Mouse (Mus musculus) forebrain, embryonic 15.5 days (tissue): Measurements from ENCODE around the gene Ankrd13c. TPM values are rescaled to one million over a fixed set of nuclear protein-coding genes. Genes with fewer than 3 reads are reported as not detected.
A peak's percentile ranks its signal among the peaks of the same experiment; 100 is the strongest.

Experiments
- ATAC-seq: fragments of 200-750 bp; cut with Nextera tagmentation; replicated peaks from 2 replicates; pipeline ENCODE4 v1.8.0; 2017; ENCODE audit warnings: mild to moderate bottlenecking, moderate TSS enrichment, moderate library complexity
- H3K27ac ChIP-seq: fragments of 300-500 bp; sonication (generic); replicated peaks from 2 replicates; pipeline ENCODE4 v1.5.1; 2015; ENCODE audit warnings: mild to moderate bottlenecking, inconsistent platforms
- H3K27me3 ChIP-seq: fragments of 300-500 bp; sonication (generic); 2 replicates; pipeline ENCODE4 v1.6.1; 2015; ENCODE audit warnings: inconsistent platforms
- H3K36me3 ChIP-seq: fragments of 300-500 bp; sonication (generic); 2 replicates; pipeline ENCODE4 v1.6.1; 2015; ENCODE audit warnings: mild to moderate bottlenecking, inconsistent platforms
- H3K4me1 ChIP-seq: fragments of 300-500 bp; sonication (generic); 2 replicates; pipeline ENCODE4 v1.6.1; 2015; ENCODE audit warnings: inconsistent platforms
- H3K4me2 ChIP-seq: fragments of 300-500 bp; sonication (generic); replicated peaks from 2 replicates; pipeline ENCODE4 v1.6.1; 2015; ENCODE audit warnings: mild to moderate bottlenecking, inconsistent platforms
- H3K4me3 ChIP-seq: fragments of 300-500 bp; sonication (generic); 2 replicates; pipeline ENCODE4 v1.5.1; 2015; ENCODE audit warnings: mild to moderate bottlenecking, inconsistent platforms
- H3K9ac ChIP-seq: fragments of 300-500 bp; sonication (generic); replicated peaks from 2 replicates; pipeline ENCODE4 v1.6.1; 2015; ENCODE audit warnings: mild to moderate bottlenecking, inconsistent platforms
- H3K9me3 ChIP-seq: fragments of 300-500 bp; sonication (generic); 2 replicates; pipeline ENCODE4 v1.6.1; 2016; ENCODE audit warnings: inconsistent platforms
- WGBS: fragments of 180-500 bp; shearing (Covaris S2); methylation state at CpG from one replicate; pipeline ENCODE4 v1.1.7; 2015; ENCODE audit warnings: mixed read lengths; 5-methylcytosine and 5-hydroxymethylcytosine counted together
- polyA plus RNA-seq: library from polyadenylated mRNA; unstranded; fragments of >200 nt; fragmentation: Nextera tagmentation; extraction: Ambion mirVana; gene quantifications from 2 replicates; pipeline ENCODE4 v1.2.1, GENCODE M21; 2015

Ankrd13c gene
- polyA plus RNA-seq = 24.6 and 25.3 TPM in 2 replicates

GRCm38 (mm10) chr3:157946843-157947358 is at the start of gene Ankrd13c:
Ankrd13c (plus strand) TSS chr3:157947239.
- WGBS = under 1% methylated on average over 40 of the region's 45 CpGs
- Histone ChIP-seq H3K9me3 (no peaks in the 10 kb centered on the region), H3K36me3 (no peaks in the 10 kb centered on the region), H3K27me3 (no peaks in the 10 kb centered on the region), H3K9ac (peak within 1 kb of the TSS; percentile 93), H3K4me2 (peak within 1 kb of the TSS; percentile 86), H3K4me1 (peaks cover 32% of the 10 kb centered on the region), H3K27ac (peak within 1 kb of the TSS; percentile 98), H3K4me3 (peak within 1 kb of the TSS; percentile 95)
- ATAC-seq = peak; percentile 99

DNA sequence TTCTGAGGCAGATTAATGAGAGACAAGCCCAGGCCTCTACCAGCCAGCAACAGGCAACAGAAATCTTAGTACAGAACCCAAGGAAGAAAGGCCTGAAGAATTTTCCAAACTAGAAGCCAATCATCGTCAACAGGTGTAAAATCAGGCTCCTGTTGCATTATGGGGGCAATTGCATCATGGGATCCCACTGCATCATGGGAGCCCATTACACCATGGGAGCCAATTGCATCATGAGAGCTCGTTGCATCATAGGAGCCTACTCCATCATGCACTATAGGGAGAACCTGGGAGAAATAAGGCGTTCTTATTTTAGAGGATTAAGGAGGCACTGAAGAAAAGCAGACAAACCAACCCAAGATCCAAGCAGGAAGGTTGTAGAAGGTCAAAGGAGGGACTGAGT is 49.4 kb upstream of the Ankrd13c start:
- Histone ChIP-seq H3K27ac (no peak overlapping the region), H3K4me3 (no peak overlapping the region), H3K9me3 (no peaks in the 10 kb centered on the region), H3K36me3 (no peaks in the 10 kb centered on the region), H3K27me3 (no peaks in the 10 kb centered on the region), H3K4me2 (no peak overlapping the region), H3K4me1 (no peaks in the 10 kb centered on the region), H3K9ac (no peak overlapping the region)
- WGBS = 87% methylated on average over 3 of the region's 3 CpGs
- no peak for ATAC-seq

- no peaks in the 10 kb centered on the region for H3K27me3 ChIP-seq
- H3K9me3 ChIP-seq = no peaks in the 10 kb centered on the region
- no peak overlapping the region for H3K4me2 ChIP-seq
- H3K4me1 ChIP-seq = no peaks in the 10 kb centered on the region
- no peak overlapping the region for H3K27ac ChIP-seq
- H3K9ac ChIP-seq = no peak overlapping the region
- no peaks in the 10 kb centered on the region for H3K36me3 ChIP-seq
- H3K4me3 ChIP-seq = no peak overlapping the region
- ATAC-seq = no peak
- 85% methylated on average over 1 of the region's 1 CpGs for WGBS
Measured at GRCm38 (mm10) chr3:157899986-157900385, 47.1 kb upstream of the Ankrd13c start.

DNA sequence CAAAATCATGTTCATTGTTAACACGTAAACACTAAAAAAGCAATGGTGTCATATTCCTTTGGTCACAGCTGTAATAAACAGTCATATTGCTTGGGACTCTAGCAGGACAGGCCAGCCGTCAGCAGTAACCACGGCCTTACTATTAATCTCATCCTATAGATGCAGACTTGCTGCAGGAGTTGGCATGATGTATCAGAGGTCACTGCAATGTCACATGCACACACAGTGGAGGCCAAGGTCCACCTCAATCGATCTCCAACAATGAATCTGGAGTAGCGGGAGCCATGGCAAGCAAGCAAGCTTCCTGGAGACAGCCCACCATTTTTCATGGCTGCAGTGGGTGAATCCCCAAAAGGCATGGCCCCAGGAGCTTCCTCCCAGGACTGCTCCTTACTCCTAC is 45.3 kb upstream of the Ankrd13c start:
- no peak overlapping the region for H3K27ac ChIP-seq
- no peaks in the 10 kb centered on the region for H3K36me3 ChIP-seq
- no peak for ATAC-seq
- no peak overlapping the region for H3K4me2 ChIP-seq
- H3K4me3 ChIP-seq = no peak overlapping the region
- H3K9me3 ChIP-seq = no peaks in the 10 kb centered on the region
- WGBS = 94% methylated on average over 5 of the region's 5 CpGs
- no peak overlapping the region for H3K9ac ChIP-seq
- no peaks in the 10 kb centered on the region for H3K4me1 ChIP-seq
- no peaks in the 10 kb centered on the region for H3K27me3 ChIP-seq

DNA sequence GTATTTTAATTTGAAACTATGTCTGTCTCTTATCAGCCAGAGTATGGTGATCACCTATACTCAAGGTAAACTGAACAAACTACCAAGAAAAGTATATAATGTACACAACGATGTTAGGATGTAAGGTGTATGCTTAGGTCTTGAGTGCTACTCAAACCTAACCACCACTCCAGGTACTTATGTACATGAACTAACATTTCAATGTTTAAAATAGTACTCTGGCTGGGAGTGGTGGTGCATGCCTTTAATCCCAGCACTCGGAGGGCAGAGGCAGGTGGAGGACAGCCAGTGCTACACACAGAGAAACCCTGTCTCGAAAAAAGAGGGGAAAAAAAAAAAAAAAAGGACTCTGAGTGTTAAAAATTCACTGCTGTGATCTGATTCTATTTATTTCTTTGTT is 38.9 kb upstream of the Ankrd13c start:
- Histone ChIP-seq H3K4me3 (no peak overlapping the region), H3K9me3 (no peaks in the 10 kb centered on the region), H3K36me3 (no peaks in the 10 kb centered on the region), H3K9ac (no peak overlapping the region), H3K4me1 (no peaks in the 10 kb centered on the region), H3K27me3 (no peaks in the 10 kb centered on the region), H3K27ac (no peak overlapping the region), H3K4me2 (no peak overlapping the region)
- ATAC-seq = no peak
- WGBS = 87% methylated on average over 3 of the region's 3 CpGs

DNA sequence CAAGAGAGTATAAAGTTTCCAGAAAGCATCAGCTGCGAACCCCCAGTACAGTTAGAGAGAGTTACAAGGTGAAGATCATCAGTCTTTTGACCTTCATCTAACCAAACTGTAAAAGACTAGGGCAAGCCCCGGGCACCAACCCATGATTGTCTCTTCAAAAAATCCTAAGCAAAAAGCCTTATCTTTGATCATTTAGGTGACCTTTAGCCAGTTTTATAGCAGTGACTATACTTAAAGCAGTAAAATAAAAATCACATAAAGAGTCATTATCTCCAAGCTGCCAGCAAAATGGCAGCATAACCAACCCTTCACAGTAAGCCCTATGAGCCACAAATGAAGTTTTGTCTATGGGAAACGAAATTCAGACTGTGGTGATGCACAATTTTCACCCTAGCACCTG is 36.8 kb upstream of the Ankrd13c start:
- Histone ChIP-seq H3K9ac (no peak overlapping the region), H3K4me3 (no peak overlapping the region), H3K4me2 (no peak overlapping the region), H3K36me3 (no peaks in the 10 kb centered on the region), H3K4me1 (no peaks in the 10 kb centered on the region), H3K27ac (no peak overlapping the region), H3K9me3 (no peaks in the 10 kb centered on the region), H3K27me3 (no peaks in the 10 kb centered on the region)
- no peak for ATAC-seq
- WGBS = 80% methylated on average over 3 of the region's 3 CpGs

GRCm38 (mm10) chr3:157912155-157912554 is 34.9 kb upstream of the Ankrd13c start:
- Histone ChIP-seq H3K36me3 (no peaks in the 10 kb centered on the region), H3K9me3 (no peaks in the 10 kb centered on the region), H3K27me3 (no peaks in the 10 kb centered on the region), H3K27ac (no peak overlapping the region), H3K4me3 (no peak overlapping the region), H3K4me1 (no peaks in the 10 kb centered on the region), H3K4me2 (no peak overlapping the region), H3K9ac (no peak overlapping the region)
- 98% methylated on average over 2 of the region's 2 CpGs for WGBS
- ATAC-seq = no peak

DNA sequence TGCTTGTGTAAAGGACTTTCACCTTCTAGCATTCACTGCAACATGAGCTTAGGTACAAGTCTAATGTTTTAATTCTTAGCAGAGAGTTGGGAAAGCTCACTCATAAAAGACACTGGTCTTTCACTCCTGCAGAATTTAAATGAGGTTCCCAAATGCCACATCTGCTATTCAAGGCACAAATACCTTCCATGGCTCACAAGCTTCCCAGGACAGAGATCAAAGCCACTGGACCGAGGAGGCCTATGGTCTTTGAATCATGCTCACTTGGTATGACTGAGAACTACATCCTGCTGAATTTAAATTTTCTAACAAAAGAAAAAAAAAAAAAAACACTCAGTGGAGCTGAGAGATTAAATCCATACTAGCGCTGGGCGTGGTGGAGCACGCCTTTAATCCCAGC is 30.7 kb upstream of the Ankrd13c start:
- no peak overlapping the region for H3K9ac ChIP-seq
- 72% methylated on average over 4 of the region's 4 CpGs for WGBS
- H3K9me3 ChIP-seq = no peaks in the 10 kb centered on the region
- no peaks in the 10 kb centered on the region for H3K36me3 ChIP-seq
- no peak overlapping the region for H3K4me3 ChIP-seq
- no peak for ATAC-seq
- H3K4me1 ChIP-seq = no peaks in the 10 kb centered on the region
- H3K4me2 ChIP-seq = no peak overlapping the region
- no peak overlapping the region for H3K27ac ChIP-seq
- no peaks in the 10 kb centered on the region for H3K27me3 ChIP-seq

- H3K9ac ChIP-seq = no peak overlapping the region
- no peaks in the 10 kb centered on the region for H3K27me3 ChIP-seq
- peaks cover 8% of the 10 kb centered on the region; the same call in 1 of the 2 replicates for H3K4me1 ChIP-seq
- H3K27ac ChIP-seq = no peak overlapping the region
- H3K4me2 ChIP-seq = no peak overlapping the region
- ATAC-seq = no peak
- 90% methylated on average over 2 of the region's 2 CpGs for WGBS
- no peaks in the 10 kb centered on the region for H3K36me3 ChIP-seq
- H3K9me3 ChIP-seq = no peaks in the 10 kb centered on the region
- H3K4me3 ChIP-seq = no peak overlapping the region
Measured at GRCm38 (mm10) chr3:157921376-157921775, 25.7 kb upstream of the Ankrd13c start.

DNA sequence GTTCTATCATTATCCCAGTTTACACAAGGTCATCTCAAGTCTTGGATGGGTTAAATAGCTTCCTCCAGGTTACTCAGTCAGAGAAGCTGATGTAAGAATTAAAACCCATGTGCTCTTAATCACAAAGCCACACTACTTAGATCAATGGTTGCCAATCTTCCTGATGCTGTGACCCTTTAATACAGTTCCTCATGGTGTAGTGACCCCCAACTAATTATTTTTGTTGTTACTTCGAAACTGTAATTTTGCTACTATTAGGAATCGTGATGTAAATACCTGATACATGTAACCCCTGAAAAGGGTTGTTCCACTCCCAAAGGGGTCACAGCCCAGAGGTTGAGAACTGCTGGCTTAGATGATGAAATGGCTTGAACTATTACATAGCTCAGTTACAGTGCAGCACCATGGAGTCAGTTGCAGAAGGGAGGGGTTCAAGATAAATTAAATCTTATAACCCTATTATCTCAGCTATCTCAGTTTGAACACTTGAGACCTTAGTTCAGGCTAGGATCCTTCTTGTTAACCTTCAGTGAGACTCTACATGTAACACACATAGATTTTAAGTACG is 23.7 kb upstream of the Ankrd13c start:
- Histone ChIP-seq H3K27ac (no peak overlapping the region), H3K4me2 (no peak overlapping the region), H3K27me3 (no peaks in the 10 kb centered on the region), H3K4me1 (peaks cover 8% of the 10 kb centered on the region; the same call in 1 of the 2 replicates), H3K4me3 (no peak overlapping the region), H3K36me3 (no peaks in the 10 kb centered on the region), H3K9me3 (no peaks in the 10 kb centered on the region), H3K9ac (no peak overlapping the region)
- 86% methylated on average over 3 of the region's 3 CpGs for WGBS
- ATAC-seq = no peak

DNA sequence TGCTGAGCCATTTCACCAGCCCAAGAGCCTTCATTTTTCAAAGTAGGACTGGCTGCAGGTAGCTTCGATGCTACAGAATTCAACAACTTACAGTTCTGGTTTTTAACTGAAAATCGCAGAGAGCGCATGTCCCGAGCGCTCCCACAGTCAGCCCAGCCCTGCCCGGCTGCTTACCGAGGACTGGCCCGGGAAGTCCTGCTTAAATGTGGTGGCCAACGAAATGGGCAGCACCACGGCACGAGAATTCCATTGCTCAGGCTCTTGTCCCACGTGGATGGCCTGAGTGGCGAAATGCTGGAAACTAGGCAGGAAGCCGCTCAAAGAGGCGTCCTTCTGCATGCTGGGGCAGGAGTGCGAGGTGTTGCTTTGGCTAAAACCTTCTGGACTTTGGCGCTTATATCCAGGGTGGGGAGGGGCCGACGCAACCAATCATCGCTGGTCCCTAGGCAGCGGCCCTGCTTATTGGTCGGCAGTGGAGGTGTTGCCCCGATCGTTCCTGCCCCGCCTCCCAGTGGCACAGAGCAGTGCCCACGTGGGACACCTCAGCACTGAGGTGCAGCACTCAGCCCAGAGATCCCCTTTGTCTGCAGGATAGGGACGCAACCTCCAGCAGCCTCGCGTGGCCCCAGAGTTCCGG is 22.2 kb upstream of the Ankrd13c start, which contains the start of gene Cth:
Gene Cth (minus strand): TSS at position 386 of the 637 bp plus-strand sequence.
- peak within 1 kb of the TSS; percentile 46 for H3K4me3 ChIP-seq
- H3K4me2 ChIP-seq = peak within 1 kb of the TSS; percentile 77
- H3K4me1 ChIP-seq = peaks cover 8% of the 10 kb centered on the region; the same call in 1 of the 2 replicates
- H3K27ac ChIP-seq = no peak within 1 kb of the TSS
- peak within 1 kb of the TSS; percentile 44 for H3K9ac ChIP-seq
- H3K27me3 ChIP-seq = no peaks in the 10 kb centered on the region
- ATAC-seq = peak; percentile 100
- no peaks in the 10 kb centered on the region for H3K9me3 ChIP-seq
- H3K36me3 ChIP-seq = no peaks in the 10 kb centered on the region
- WGBS = under 1% methylated on average over 30 of the region's 30 CpGs

DNA sequence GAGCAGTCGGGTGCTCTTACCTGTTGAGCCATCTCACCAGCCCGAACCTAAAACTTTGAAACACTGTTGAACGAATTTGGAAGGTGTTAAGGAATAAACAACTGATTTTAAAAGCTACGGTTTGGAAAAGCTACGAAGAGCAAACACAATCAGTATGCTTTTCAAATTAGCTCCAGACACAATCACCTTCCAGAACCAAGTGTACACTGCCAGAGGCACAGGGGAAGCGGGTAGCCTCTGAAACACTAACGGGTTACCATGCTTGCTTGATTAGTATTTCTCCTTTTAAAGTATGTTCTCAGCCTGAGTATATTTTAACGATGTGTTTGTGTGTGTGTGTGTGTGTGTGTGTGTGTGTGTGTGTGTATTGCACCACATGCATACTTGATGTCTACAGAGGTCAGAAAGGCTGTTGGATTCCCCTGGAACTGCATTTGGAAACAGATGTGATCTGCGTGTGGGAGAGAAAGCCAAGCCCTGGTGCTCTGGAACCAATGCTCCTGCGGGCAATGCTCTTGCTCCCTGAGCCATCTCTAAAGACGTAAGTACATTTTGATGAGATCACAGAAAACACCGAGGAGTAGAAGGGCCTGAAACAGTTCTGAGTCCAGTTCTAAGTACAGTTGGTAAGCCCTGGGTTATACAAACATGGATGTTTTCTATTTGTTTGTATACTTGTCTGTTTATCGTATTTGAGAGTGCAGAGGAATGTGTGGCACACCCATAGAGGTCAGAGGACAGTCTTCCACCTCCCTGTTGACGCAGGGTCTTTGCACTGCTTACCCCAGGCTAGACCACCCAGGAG is 21.1 kb upstream of the Ankrd13c start:
- no peak overlapping the region for H3K9ac ChIP-seq
- no peaks in the 10 kb centered on the region for H3K9me3 ChIP-seq
- ATAC-seq = no peak
- H3K4me2 ChIP-seq = no peak overlapping the region
- no peaks in the 10 kb centered on the region for H3K36me3 ChIP-seq
- no peaks in the 10 kb centered on the region for H3K27me3 ChIP-seq
- no peak overlapping the region for H3K4me3 ChIP-seq
- H3K4me1 ChIP-seq = peaks cover 8% of the 10 kb centered on the region; the same call in 1 of the 2 replicates
- H3K27ac ChIP-seq = no peak overlapping the region
- WGBS = 74% methylated on average over 14 of the region's 14 CpGs
